Mouse (Mus musculus) gastrocnemius, postnatal 14 days (tissue): ENCODE results near the gene Mrpl49. TPM values are rescaled to one million over a fixed set of nuclear protein-coding genes. Genes with fewer than 3 reads are reported as not detected.
A peak's percentile ranks its signal among the peaks of the same experiment; 100 is the strongest.

ENCODE experiments used
- DNase-seq: peaks from one replicate; pipeline ENCODE4 v3.0.0; 2021; ENCODE audit warnings: mixed read lengths
- intact Hi-C: fragments of 180-260 bp; cut with DNase I; formaldehyde crosslinking; loops from one replicate; pipeline ENCODE4 v1.15.1; 2025; ENCODE audit warnings: low total_unique reads
- long read RNA-seq, 2 experiments: library from polyadenylated mRNA; stranded (forward); transcript quantifications; one replicate each; pipeline ENCODE4 v2.0.0; 2021
- total RNA-seq, 2 experiments: library from RNA; stranded (reverse); gene quantifications; 2 replicates each; pipeline ENCODE4 v1.2.3; 2021

The Mrpl49 gene
- 10 to 100 TPM; 29.1 to 30.6 TPM for total RNA-seq
- long read RNA-seq, experiment 1, transcript Mrpl49-201 (4 exons, 1,764 nt): major isoform, 37 of 42 reads
- long read RNA-seq, experiment 1, partial matches to known transcripts: 0 of 42 reads
- long read RNA-seq, experiment 1, other reads (novel, unspliced or antisense): 5 of 42 reads
- long read RNA-seq, experiment 2, transcript Mrpl49-201 (4 exons, 1,764 nt): major isoform, 39 of 43 reads
- long read RNA-seq, experiment 2, partial matches to known transcripts: 3 of 43 reads
- long read RNA-seq, experiment 2, other reads (novel, unspliced or antisense): 0 of 43 reads

DNA sequence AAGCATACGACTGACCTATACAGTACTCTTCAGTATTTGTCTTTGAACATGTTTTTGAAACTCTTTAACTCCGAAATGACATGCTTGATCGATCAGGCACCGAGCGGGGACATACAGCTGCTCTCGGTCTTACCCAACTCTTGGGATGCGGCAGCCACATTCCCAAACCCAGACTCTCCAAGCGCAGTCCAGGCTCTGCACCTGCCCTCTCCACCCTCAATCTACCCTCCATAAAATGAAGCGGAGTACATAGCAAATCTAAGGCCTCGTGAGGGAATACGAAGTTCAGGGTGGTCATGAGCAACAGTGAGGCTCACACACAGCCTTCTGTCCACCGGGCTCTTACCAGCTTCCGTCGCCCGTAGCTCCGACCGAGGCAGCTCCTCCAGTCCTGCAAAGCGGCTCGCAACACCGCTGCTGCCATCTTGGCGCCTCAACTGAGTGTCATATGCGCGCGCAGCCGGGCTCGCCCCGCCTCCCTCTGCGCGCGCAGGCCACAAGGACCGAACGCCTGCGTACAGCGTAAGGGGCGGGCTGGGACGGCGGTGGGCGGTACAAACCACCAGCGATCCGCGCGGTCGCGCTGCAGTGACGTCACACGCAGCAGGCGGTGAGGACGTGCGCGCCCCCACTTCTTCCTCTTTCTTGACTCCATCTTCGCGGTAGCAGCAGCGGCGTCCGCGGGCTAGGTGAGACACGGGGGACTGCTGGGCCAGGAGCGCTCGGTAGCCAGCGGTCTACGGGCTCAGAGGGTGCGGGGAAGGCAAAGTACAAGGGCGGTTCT is at the start of gene Mrpl49, which contains the start of gene Fau:
Mrpl49 (minus strand) TSS at position 473 of the 784 bp plus-strand sequence.
Fau (plus strand) TSS at position 532 of the 784 bp plus-strand sequence.
- intact Hi-C loops: no loop called here
- DNase-seq: peak; percentile 99

DNA sequence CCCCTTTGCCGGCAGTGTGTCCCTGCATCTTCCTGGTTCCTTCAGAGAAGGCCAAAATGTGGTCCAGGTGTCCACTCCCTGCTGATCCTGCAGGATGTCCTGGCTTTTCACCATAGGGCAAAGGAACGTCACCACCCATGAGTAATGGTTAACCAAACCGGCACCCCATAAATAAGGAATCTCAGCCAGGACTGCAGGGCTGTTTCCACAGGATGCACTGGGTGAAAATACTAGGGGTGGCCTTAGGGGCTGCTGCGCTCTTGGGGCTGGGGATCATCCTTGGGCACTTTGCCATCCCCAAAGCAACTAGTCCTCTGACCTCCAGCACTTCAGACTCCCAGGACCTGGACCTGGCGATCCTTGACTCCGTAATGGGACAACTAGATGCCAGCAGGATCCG is 48.0 kb upstream of the Mrpl49 start, which contains the start of gene Naaladl1:
Naaladl1 (plus strand) TSS at position 197 of the 400 bp plus-strand sequence.
- intact Hi-C loops: no loop called here

DNA sequence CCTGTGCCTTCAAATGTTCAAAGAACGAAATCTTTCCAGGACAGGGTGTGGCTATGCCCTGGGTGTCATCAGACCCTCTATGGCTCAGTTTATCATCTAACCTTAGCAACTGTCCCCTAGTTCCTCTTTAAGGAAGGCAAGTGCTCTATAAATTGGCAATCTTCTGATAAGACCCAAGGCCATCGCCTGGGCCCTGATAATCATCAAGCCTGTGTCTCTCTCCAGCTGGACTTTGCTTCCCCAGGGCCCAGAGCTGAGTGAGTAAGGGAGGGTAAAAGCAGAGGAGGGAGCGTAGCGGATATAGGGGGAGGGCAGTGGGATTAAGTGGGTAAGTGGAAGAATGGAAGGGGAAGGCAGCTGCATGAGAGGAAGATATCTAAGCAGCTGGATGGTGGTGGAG is 46.9 kb upstream of the Mrpl49 start:
- intact Hi-C loops: no loop called here
- no peak for DNase-seq

More for the DNA sequence above, 48.0 kb upstream of the Mrpl49 start, which contains the start of gene Naaladl1:
- DNase-seq: no peak

DNA sequence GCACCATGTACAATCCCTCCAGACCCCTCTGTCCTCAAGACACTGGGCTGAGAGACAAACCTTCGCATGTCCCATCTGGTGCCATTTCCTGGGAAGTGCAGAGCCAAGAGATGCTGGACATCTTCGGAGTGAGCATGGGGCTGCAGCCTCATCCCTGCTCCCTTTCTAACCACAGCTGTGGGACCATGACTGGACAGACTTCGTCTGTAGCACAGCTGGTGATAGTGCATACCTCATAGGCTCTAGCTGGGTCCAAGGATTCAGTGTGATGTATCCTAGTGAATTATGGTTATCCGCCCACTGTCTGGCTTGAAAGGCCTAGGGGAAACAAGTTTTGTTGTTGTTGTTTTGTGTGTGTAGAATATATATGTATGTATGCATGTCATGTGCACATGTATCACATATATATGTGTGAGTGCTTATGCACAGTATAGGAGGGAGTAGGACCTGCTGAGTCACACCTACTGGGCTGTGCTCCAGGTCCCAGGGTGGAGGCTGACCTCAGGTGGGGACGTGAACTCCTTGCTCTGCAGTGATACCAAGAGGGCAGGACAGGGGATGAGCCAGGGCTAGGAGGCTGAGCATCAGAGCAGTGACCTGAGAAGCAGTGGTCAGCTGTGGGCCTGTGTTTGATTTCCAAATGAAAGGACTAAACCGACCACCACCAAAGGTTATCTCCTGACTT is 44.7 kb upstream of the Mrpl49 start:
- intact Hi-C loops: no loop called here
- DNase-seq: no peak

DNA sequence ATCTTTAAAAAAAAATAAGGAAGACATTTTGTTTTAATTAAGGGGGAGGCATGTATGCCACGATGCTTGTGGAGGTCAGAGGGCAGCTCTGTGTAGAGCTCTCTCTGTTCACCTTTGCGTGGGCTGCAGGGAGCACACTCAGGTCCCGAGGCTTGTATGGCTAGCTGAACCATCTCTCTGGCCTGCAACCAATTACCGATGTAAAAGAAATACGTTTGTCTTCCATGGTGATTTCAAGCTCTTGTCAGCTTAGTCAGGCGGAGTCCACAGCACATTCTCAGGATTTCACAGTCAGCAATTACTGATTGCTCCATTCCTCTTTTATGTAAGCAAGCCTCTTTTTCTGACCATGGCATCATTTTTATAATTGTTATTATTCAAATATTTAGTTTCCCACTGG is 43.6 kb upstream of the Mrpl49 start:
- DNase-seq: no peak
- intact Hi-C loops: no loop called here

DNA sequence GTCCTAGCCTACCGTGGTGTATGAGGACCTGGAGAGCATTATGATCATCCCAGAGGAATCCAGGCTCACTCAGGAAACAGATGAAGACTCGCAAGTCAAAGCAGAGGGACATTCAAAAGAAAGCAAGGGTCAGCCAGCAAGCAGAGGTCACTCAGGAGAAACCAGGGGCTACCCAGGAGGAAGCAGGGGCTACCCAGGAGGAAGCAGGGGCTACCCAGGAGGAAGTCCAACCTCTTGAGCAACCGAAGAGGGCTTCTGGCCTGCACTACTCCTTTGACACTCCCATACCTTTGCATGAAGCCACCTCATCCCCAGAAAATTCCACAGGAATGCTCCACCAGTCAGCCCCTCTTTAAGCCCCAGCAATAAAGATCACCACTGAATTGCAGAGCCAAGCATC is 40.3 kb upstream of the Mrpl49 start:
- intact Hi-C loops: no loop called here
- DNase-seq: no peak

DNA sequence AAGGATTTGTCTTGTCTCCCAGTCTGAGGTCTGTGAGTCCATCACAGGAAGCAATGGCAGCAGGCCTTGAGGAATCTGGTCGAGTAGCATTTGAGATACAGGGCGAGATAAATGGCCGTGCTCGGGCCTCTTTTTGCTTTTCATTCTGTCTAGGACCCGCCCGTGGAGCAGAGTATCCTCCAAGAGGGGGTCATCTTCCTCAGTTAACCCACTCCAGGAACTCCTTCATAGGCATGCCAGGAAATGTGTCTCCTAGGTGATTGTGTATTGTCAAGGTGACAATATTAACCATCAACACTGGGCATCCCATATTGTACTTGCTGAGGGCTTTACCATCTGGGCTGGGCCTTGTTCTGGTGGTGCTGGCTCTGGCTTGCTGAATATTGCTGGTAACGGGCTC is 36.5 kb upstream of the Mrpl49 start, which contains the start of gene AC131692.1:
AC131692.1 (plus strand) TSS at position 301 of the 400 bp plus-strand sequence.
- intact Hi-C loops: no loop called here
- DNase-seq: no peak

DNA sequence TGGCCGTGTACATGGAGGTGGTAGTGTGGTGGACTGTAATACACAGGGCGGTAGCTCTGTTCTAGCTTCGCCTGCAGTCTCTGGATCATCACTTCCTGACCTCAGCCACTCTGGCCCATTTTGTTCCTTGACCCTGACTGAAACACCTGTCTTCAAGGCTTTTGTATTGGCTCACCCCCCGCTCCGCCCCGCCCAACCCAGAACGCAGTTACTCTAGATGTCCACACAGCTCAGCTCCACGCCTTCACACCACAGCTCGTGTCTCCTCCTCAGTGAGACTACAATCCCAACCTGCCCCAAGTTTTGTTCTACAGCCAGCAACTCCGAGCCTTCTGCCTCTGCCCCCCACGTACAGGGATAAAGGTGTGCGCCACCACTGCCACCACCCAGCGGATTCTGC is 31.3 kb upstream of the Mrpl49 start:
- DNase-seq: no peak
- intact Hi-C loops: no loop called here

DNA sequence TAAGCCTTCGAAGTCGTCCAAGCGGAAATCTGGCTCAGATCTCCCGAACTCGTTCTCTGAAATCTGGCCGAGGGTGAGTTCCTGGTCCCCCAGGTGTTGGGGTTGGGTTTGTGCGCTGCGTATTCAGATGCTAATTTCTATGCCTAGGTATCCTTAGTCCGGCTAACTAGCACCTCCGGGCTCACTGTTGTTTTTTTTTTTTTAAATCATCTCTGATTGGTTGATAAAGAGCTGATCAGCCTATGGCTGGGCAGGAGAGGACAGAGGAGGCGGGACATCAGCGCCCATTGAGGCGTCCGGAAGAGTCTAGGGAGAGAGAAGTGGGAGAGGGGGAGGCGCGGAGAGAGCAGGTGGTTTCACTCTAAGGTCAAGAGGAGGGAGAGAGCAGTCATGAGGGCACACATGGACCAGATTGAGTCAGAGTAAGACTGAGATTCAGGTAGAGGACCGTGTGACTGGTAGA is 27.9 kb upstream of the Mrpl49 start:
- intact Hi-C loops: no loop called here
- DNase-seq: peak; percentile 29

DNA sequence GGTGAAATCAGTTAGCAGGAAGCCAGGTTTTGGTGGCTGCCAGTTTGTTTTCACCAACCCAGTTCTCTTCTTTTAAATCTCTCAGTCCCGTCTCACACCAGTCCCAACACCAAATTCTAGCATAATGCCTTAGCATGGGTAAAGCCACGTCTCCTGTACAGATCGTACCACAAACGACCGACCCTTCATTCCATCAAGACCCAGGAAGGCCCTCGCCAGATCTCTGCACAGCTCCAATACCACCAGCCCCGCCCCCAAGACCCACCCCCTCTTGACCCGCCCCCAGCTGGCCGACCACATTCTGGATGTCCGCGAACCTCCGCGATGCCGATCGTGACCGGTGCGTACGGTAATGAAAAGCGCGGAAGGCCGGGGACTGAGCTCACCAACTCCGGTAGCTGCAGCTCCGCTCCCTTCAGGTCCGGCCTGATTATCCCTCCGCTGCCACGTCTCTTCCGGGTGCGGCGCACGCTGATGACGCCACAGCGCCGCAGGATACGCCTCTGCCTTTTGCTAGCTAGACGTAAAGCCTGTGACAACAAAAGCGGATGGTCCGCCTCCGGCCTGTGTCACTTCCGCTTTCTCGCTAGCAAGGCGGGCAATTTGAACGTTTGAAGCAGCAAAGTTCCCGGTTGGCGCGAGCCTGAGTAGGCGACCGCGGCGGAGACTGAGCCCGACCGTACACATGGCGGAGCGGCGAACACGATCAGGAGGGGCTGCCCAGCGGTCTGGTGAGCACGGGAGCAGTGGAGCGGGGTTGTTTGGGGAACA is 27.1 kb upstream of the Mrpl49 start, which contains the start of the genes Zfpl1 and Cdca5:
Zfpl1 (minus strand) TSS at position 479 of the 771 bp plus-strand sequence.
Cdca5 (plus strand) TSS at position 506 of the 771 bp plus-strand sequence.
- intact Hi-C loops: no loop called here

DNA sequence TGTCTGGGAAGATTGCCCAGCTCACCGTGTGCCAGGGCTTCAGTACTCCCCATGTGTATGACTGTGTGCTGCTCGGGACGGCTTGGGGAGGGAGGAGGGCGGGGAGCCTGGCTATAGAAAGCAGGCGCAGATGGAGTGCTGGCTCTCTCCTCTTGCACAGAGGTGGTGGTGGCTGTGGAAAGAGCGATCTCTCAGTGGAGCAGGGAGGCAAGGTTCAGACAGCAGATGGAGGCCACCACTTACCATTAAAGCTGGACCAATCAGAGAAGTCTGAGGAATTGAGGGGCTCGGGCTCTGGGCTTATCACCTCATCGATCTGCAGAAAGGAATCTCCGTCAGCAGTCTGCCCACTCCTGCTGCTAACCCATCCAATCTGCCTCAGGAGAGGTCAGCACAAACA is 24.6 kb upstream of the Mrpl49 start, which contains the start of gene Gm28374:
Gm28374 (minus strand) TSS at position 101 of the 400 bp plus-strand sequence.
- DNase-seq: no peak
- intact Hi-C loops: no loop called here

More for the DNA sequence above, 27.1 kb upstream of the Mrpl49 start, which contains the start of the genes Zfpl1 and Cdca5:
- peak; percentile 93 for DNase-seq

DNA sequence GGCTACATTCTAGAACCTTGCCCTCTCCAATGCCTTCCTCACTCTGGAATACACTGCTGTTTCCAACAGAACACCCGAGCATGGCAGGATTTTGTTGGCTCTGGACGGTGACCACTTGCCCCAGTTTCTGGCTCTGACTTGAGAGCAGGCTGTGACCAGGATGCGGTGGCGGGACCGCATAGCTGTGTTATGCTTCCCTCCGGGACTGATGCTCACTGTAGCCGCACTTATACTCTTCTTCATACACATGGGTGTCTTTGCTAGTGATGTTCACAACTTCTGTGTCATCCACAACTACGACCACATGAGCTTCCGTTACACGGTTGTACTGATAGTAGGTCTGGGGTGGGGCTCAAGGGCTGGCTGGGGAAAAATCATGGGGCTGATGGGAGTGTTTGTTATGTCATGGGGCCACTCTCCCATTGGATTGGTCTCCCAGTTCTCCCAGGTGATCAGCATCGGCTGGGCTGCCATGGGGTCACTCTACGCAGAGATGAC is 22.4 kb upstream of the Mrpl49 start, which contains the start of gene Tmem262:
Tmem262 (plus strand) TSS at position 51 of the 498 bp plus-strand sequence.
- intact Hi-C loops: no loop called here
- DNase-seq: no peak

DNA sequence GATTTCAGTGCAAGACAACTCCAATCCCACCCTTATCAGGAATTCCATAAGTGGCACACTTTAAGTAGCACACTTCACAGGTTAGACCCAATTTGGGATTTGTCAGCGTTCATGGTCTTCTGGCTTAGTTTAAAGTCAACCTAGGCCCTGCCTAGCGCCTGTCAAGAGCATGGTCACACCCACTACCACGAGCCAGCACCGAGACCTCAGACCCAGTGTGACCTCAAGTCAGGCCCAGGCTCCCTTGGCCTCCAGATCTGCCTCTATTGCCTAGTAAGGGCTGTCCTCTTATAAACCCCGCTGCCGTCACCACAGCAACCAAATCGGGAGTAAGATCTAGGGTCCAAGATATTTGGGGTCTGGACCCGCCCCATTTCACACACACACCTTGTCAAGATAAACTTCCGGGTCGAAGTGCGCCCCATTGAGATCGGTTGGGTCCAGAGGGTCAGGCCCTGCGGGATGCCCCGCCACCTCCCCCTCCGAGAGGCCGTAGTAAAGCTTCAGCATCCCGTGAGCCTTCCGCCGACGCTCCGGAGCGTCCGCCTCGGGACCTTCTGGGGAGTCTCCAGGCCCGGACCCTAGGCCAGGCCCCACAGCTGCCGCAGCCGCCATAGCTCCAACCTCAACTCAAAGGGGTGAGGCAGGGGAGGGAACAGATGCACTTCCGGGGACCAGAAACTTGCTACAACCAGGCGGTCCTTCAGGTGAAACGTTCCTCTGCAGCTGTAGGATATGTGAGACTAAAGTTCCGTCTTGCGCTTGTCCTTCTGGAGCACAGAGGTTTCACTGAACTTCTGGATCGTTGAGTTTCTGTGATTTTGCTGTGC is 19.2 kb upstream of the Mrpl49 start, which contains the start of gene Vps51:
Vps51 (minus strand) TSS at position 668 of the 830 bp plus-strand sequence.
- intact Hi-C loops: no loop called here
- DNase-seq: peak; percentile 79

DNA sequence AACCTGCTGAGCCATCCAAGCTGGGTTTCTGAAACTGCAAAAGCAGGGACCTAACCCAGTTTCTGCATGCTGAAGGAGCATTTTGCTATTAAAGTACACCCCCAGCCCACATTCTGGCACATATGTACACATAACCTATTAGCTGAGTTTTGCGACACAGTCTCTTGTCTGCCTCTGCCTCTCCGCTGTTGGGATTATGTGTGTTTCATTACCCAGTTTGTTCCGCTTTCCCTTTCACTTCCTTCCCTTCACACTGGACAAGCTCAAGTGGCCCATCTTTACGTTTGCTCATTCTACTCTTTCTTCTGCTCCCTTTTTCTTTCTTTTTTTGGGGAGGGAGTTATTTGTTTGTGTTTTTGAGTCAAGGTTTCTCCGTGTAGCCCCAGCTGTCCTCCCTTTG is 16.3 kb upstream of the Mrpl49 start:
- intact Hi-C loops: no loop called here
- DNase-seq: no peak

DNA sequence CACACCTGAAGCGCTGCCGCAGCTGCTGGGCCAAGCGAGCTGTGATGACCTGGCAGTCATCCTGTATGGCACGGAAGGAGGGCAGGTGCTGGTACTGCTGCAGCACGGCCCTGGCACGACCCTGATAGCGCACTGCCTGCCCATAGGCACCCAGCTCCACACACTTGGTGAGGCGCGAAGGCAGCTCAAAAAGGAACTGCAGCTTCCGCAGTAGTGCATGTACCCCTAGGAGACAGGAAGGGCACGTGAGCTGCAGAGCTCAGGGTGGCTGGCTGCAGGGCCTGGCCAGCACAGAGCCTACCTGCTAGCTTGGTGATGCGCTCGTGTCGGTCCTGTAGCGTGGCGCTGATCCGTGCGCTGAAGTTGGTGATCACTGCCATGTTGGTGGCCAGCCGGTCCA is 13.7 kb upstream of the Mrpl49 start:
- intact Hi-C loops: no loop called here

DNA sequence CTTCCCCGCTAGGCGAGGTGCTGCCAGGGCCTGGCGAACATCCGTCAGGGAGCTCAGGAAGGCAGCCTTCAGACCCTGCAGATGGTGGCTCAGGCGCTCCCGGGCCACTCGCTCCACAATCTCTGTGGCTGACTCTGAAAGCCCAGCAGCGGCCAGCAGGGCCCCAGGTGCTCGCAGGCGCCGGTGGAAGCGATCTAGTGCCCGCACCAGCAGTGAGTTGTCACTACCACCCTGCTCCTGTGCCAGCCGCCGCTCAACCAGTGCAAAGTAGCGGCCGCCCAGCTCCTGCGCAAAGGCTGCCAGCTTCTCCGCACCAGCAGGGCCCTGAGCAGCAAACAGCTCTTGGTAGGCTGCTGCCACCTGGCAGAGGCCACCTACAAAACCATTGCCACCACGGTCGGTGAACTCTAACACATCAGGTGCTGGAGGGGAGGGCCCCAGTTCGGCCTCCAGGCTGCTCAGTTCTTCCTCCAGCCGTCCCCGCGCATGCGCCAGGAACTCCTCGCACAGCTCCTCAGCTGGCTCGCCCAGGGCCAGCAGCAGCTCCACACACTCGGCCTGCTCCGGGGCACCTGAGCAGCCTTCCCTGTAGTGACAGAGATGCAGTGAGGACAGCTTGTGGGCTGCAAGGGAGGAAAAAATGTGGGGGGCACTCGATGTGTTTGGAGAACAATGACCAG is 13.1 kb upstream of the Mrpl49 start:
- intact Hi-C loops: no loop called here
- DNase-seq: no peak

More for the DNA sequence above, 13.7 kb upstream of the Mrpl49 start:
- no peak for DNase-seq

DNA sequence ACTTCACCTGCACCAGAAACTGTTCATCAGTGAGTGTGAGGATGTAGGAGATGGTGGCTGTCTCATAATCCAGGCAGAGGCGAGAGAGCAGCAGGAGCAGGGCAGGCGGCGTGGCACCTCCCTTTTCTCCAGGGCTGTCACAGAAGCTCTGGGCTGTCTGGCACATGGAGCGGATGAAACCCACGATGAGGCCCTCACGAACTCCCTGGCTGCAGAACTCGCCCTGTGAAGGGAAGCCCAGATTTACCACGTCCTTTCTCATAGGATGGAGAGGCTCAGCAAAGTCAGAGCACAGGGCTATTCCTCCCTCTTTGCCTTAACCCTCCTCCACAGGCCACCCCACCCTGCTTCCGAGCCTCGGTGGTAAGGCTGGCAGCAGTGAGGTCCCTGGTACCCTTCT is 12.3 kb upstream of the Mrpl49 start:
- no peak for DNase-seq

More for the DNA sequence above, 12.3 kb upstream of the Mrpl49 start:
- intact Hi-C loops: no loop called here
